Mouse (Mus musculus) liver, embryonic 11.5 days (tissue): ENCODE data around the gene Sparc. TPM values are rescaled to one million over a fixed set of nuclear protein-coding genes. Genes with fewer than 3 reads are reported as not detected.

Source experiments
- ATAC-seq: fragments of 200-750 bp; cut with Nextera tagmentation; replicated peaks from 2 replicates; pipeline ENCODE4 v1.8.0; 2017; ENCODE audit warnings: moderate number of reproducible peaks, mild to moderate bottlenecking, moderate TSS enrichment, moderate library complexity; ENCODE audit not compliant: low FRiP score
- DNase-seq: peaks from one replicate; pipeline ENCODE4 v3.0.0-alpha.2; 2017; ENCODE audit warnings: low spot score
- H3K27ac ChIP-seq: fragments of 300-500 bp; sonication (generic); 2 replicates; pipeline ENCODE4 v1.5.1; 2014; ENCODE audit warnings: mild to moderate bottlenecking, low read depth, low read length, control low read depth
- H3K27me3 ChIP-seq: fragments of 300-500 bp; sonication (generic); replicated peaks from 2 replicates; pipeline ENCODE4 v1.6.1; 2014; ENCODE audit warnings: low read length, mixed read lengths; ENCODE audit not compliant: control insufficient read depth, insufficient read depth
- H3K36me3 ChIP-seq: fragments of 300-500 bp; sonication (generic); 2 replicates; pipeline ENCODE4 v1.6.1; 2014; ENCODE audit warnings: mild to moderate bottlenecking, low read length, moderate library complexity, mixed read lengths; ENCODE audit not compliant: control insufficient read depth, insufficient read depth
- H3K4me1 ChIP-seq: fragments of 300-500 bp; sonication (generic); replicated peaks from 2 replicates; pipeline ENCODE4 v1.6.1; 2014; ENCODE audit warnings: low read length, mixed read lengths; ENCODE audit not compliant: control insufficient read depth, insufficient read depth
- H3K4me2 ChIP-seq: fragments of 300-500 bp; sonication (generic); 2 replicates; pipeline ENCODE4 v1.6.1; 2014; ENCODE audit warnings: mild to moderate bottlenecking, control low read depth, moderate library complexity
- H3K4me3 ChIP-seq: fragments of 300-500 bp; sonication (generic); 2 replicates; pipeline ENCODE4 v1.5.1; 2014; ENCODE audit warnings: low read depth, low read length, control low read depth
- H3K9ac ChIP-seq: fragments of 300-500 bp; sonication (generic); 2 replicates; pipeline ENCODE4 v1.6.1; 2014; ENCODE audit warnings: low read depth, low read length, control low read depth
- H3K9me3 ChIP-seq: fragments of 300-500 bp; sonication (generic); 2 replicates; pipeline ENCODE4 v1.6.1; 2016; ENCODE audit warnings: low read length, inconsistent platforms, mixed read lengths; ENCODE audit not compliant: control insufficient read depth
- WGBS: fragments of 180-500 bp; shearing (Covaris S2); extraction: QIAGEN DNeasy Blood & Tissue Kit; methylation state at CpG from one replicate; pipeline ENCODE4 v1.1.7; 2014; 5-methylcytosine and 5-hydroxymethylcytosine counted together
- polyA plus RNA-seq: library from polyadenylated mRNA; unstranded; fragments of >200 nt; fragmentation: Nextera tagmentation; extraction: Ambion mirVana; gene quantifications from 2 replicates; pipeline ENCODE4 v1.2.1, GENCODE M21; 2014

The Sparc gene
- polyA plus RNA-seq, 1 experiment from 2014 or later = 334 TPM

DNA sequence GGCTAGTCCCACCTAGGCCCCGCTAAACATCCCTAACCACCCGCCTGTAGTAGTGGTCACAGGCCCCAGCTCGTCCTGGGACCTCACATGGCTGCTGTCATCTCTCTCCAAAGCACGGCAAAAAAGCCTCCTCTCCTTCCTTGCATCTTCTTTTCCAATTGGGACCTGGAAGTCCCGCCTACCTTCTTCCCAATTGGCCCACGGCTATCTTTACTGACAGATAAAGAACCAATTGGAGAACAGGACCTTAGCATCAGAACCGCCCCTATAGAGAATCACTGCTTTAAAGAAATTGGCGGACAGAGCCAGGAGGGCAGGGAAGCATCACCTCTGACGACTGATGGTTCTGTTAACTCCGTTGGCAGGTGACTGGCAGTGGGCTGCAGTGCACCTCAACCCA lies 30.5 kb downstream of the Sparc start:
- no peak overlapping the region for H3K9ac ChIP-seq
- DNase-seq = no peak
- no peak for ATAC-seq
- H3K4me2 ChIP-seq = no peak overlapping the region
- no peak overlapping the region for H3K27ac ChIP-seq
- no peaks in the 10 kb centered on the region for H3K9me3 ChIP-seq
- H3K27me3 ChIP-seq = no peaks in the 10 kb centered on the region
- no peaks in the 10 kb centered on the region; the same call in 1 of the 2 replicates for H3K36me3 ChIP-seq
- H3K4me1 ChIP-seq = no peaks in the 10 kb centered on the region
- no peak overlapping the region for H3K4me3 ChIP-seq
- 33% methylated on average over 10 of the region's 10 CpGs for WGBS

DNA sequence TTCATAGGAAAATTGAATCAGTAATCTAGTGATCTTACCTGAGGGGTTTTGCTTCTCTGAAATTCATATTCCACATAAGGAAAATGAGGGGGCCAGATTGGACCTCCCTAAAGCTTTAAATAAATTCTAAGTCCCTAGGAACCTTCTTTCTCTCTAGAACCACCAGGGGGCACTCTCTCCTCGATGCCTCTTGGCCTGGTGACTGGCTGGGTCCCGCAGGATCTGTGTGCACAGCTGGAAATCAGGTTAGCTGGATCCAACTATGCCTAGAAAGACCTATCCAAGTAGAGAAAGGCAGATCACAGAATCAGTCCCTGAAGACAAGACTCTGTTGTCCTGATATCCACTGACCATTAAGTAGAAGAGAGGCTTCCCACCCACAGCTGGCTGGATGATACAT lies 33.2 kb downstream of the Sparc start:
- no peak overlapping the region for H3K27ac ChIP-seq
- no peaks in the 10 kb centered on the region for H3K9me3 ChIP-seq
- H3K27me3 ChIP-seq = 0 out of 2 replicates have a peak, but pooled peaks cover 3% of the 10 kb centered on the region
- ATAC-seq (no peak), DNase-seq (peak; percentile 48)
- H3K4me2 ChIP-seq = no peak overlapping the region
- H3K4me1 ChIP-seq = no peaks in the 10 kb centered on the region
- H3K36me3 ChIP-seq = no peaks in the 10 kb centered on the region
- H3K9ac ChIP-seq = no peak overlapping the region
- no peak overlapping the region for H3K4me3 ChIP-seq
- 0% methylated on average over 2 of the region's 2 CpGs for WGBS

DNA sequence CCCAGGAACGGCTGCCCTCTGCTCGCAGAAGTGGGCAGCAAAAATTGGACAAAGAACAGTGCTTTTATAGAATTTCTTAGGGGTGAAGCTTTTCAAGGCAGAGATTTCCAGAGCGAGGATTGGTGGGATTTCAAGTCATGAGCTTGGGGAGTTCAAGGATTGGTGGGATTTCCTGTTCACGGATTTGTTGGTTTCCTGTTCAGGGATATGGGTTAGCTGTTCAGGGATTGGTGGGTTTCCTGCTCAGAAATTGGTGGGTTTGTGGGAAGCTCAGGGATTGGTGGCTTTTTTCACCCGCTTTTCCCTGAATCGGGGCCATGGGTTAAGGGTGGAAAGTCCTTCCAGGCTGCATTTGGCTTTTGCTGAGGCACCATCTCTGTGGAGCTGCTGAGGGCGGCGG lies 35.4 kb downstream of the Sparc start:
- H3K27me3 ChIP-seq = 0 out of 2 replicates have a peak, but pooled peaks cover 8% of the 10 kb centered on the region
- no peaks in the 10 kb centered on the region for H3K9me3 ChIP-seq
- no peak overlapping the region for H3K27ac ChIP-seq
- ATAC-seq (no peak), DNase-seq (no peak)
- no peaks in the 10 kb centered on the region for H3K4me1 ChIP-seq
- H3K4me3 ChIP-seq = no peak overlapping the region
- WGBS = 40% methylated on average over 8 of the region's 8 CpGs
- H3K9ac ChIP-seq = no peak overlapping the region
- H3K36me3 ChIP-seq = no peaks in the 10 kb centered on the region
- no peak overlapping the region for H3K4me2 ChIP-seq

DNA sequence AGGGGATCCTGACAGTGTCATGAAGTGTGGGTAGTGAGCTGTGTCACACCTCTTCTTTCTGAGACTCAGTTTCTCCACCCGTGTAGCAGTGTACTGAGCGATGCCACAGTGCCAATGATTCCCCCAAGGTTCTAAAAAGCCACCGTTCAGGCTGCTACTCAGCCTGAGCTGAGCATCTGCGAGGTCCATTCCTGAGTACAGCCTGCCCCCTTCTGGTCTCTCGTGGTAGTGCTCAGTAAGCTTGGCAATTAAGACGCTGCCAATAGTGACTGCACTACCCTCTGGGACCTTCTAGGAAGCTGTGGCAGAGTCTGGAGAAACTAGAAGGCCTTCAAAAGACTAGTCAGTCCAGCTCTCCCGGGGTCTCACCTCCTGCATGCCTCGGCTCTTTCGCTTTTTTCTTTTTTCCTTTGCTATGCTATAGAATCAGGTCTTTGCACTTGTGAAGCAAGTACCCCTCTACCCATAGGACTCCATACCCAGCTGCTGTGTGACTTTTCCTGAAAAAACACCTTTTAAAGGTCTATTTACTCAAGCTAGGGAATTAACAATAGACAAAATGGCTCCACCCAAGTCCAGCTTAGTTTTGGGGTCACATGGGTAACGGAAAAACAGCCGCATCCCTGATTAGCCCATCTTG lies 36.4 kb downstream of the Sparc start:
- Histone ChIP-seq H3K4me2 (no peak overlapping the region), H3K9ac (no peak overlapping the region), H3K27ac (no peak overlapping the region), H3K4me1 (no peaks in the 10 kb centered on the region), H3K9me3 (no peaks in the 10 kb centered on the region), H3K27me3 (0 out of 2 replicates have a peak, but pooled peaks cover 8% of the 10 kb centered on the region), H3K4me3 (no peak overlapping the region), H3K36me3 (no peaks in the 10 kb centered on the region)
- ATAC-seq = no peak; the same call in 1 of the 2 replicates
- DNase-seq = peak; percentile 79
- WGBS = 14% methylated on average over 11 of the region's 11 CpGs

DNA sequence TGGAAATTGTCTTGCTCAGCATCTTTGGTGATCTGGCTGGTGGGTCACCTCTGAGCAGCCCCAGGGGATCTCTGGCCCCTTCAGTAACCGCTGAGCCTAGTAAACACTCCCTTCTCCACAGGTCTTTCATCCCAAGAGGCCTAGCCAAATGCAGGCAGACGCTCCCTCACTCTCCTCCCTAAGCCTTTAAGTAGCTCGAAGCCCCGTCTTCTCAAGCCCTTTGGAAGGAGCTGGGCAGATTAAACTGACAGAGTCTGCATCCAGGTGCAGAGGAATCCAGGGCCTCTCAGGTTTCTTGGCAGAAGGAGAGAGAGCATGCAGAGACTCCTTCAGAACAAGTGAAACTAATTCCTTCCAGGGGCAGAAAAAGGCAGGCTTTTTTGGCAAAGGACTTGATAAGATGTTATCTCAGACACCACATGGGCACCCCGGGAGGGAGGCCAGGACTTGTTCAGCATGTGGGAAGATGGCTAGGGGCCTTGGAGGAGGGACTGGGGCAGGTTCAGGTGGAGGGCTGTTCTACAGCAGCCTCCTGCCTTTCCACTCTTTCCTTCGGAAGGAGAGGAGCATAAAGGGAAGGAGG lies 39.4 kb downstream of the Sparc start:
- DNase-seq (no peak), ATAC-seq (no peak)
- Histone ChIP-seq H3K4me1 (no peaks in the 10 kb centered on the region), H3K36me3 (no peaks in the 10 kb centered on the region), H3K27me3 (0 out of 2 replicates have a peak, but pooled peaks cover 8% of the 10 kb centered on the region), H3K27ac (no peak overlapping the region), H3K4me2 (no peak overlapping the region), H3K9ac (no peak overlapping the region), H3K9me3 (no peaks in the 10 kb centered on the region), H3K4me3 (no peak overlapping the region)
- 29% methylated on average over 6 of the region's 6 CpGs for WGBS

DNA sequence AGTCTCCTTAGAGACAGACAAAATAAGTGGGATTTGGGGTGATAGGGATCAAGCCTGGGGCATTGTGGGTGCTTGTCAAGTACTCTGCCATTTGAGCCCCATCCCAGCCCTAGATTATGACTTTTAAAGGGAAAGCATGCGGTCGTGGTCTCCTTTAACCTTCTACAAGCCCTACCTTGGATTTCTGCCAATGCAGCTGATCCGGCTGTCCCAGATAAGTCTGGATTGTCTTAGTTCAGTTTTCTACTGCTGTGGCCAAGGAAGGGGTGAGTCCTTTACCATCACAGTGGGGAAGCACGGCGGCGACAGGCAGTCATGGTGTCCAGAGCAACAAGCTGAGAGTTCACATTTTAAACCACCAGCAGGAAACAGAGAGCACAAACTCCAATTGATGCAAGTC lies 42.1 kb downstream of the Sparc start:
- DNase-seq = no peak
- Histone ChIP-seq H3K27me3 (0 out of 2 replicates have a peak, but pooled peaks cover 5% of the 10 kb centered on the region), H3K27ac (no peak overlapping the region), H3K36me3 (no peaks in the 10 kb centered on the region), H3K9me3 (no peaks in the 10 kb centered on the region), H3K4me2 (no peak overlapping the region), H3K9ac (no peak overlapping the region), H3K4me1 (no peaks in the 10 kb centered on the region), H3K4me3 (no peak overlapping the region)
- 69% methylated on average over 6 of the region's 6 CpGs for WGBS
- ATAC-seq = no peak

DNA sequence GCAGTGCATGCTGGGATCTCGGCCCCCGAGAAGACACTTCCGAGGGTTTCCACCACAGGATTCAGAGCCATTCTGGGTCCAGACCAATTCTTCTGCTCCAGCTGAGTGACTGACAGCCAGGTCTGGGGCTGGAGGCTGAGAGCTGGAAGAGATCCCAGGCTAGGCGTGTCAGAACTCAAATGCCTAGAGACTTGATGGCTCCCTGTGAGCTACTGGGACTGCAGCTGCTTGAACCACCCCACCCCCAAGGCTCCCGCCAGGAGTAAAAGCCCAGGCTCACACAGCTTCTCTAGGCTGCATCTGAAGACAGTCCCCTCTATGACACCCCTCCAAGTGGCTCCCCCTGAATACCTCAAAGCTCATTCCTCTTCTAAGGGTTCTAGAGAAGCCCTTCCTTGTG lies 44.6 kb downstream of the Sparc start:
- H3K9ac ChIP-seq = no peak overlapping the region
- no peak overlapping the region for H3K4me2 ChIP-seq
- no peaks in the 10 kb centered on the region for H3K36me3 ChIP-seq
- H3K27ac ChIP-seq = no peak overlapping the region
- ATAC-seq (no peak), DNase-seq (no peak)
- H3K27me3 ChIP-seq = no peaks in the 10 kb centered on the region
- WGBS = 58% methylated on average over 5 of the region's 5 CpGs
- no peaks in the 10 kb centered on the region for H3K4me1 ChIP-seq
- no peak overlapping the region for H3K4me3 ChIP-seq
- no peaks in the 10 kb centered on the region for H3K9me3 ChIP-seq

DNA sequence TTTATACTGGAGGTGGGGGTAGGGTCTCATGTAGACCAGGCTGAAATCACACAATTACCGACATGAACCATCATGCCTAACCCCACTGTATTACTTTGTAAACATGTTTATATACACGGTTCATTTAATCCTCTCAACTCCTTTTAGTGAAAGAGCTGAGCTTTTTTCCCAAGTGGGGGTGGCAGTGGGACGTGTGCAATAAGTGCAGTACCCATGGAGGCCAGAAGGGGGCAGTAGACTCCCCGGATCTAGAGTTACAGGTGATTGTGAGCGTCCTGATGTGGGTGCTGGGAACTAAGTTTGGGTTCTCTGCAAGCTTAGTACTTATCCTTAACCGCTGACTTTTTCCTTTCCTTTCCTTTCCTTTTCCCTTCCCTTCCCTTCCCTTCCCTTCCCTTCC lies 49.1 kb downstream of the Sparc start:
- Histone ChIP-seq H3K9me3 (no peaks in the 10 kb centered on the region), H3K4me3 (no peak overlapping the region), H3K27ac (no peak overlapping the region), H3K4me1 (no peaks in the 10 kb centered on the region), H3K27me3 (no peaks in the 10 kb centered on the region), H3K9ac (no peak overlapping the region), H3K4me2 (no peak overlapping the region), H3K36me3 (no peaks in the 10 kb centered on the region)
- DNase-seq (no peak), ATAC-seq (no peak)
- 43% methylated on average over 6 of the region's 6 CpGs for WGBS

DNA sequence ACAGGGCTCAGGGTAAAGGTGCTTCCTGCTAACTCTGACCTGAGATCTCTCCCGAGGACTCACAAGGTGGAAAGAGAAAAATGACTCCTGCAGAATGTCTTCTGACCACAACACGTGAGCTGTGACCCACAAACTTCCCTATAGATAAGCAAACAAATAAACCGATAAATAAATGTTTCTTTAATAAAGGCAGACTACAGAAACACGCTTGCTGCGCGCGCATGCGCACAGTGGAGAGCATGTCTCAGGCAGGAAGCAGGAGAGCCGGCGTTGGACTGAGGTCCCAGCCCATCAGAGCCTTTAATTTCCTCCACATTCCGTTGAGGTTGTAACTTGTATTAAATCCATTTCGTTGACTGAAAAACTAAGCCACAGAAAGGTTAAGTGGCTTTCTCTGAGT lies 49.6 kb downstream of the Sparc start:
- Histone ChIP-seq H3K4me3 (no peak overlapping the region), H3K9me3 (no peaks in the 10 kb centered on the region), H3K4me1 (no peaks in the 10 kb centered on the region), H3K27ac (no peak overlapping the region), H3K27me3 (no peaks in the 10 kb centered on the region), H3K9ac (no peak overlapping the region), H3K4me2 (no peak overlapping the region), H3K36me3 (no peaks in the 10 kb centered on the region)
- DNase-seq = no peak
- ATAC-seq = no peak
- 63% methylated on average over 12 of the region's 12 CpGs for WGBS
